Mouse (Mus musculus): ENCODE measurements around the gene Pdcd1lg2. TPM values are rescaled to one million over a fixed set of nuclear protein-coding genes. Genes with fewer than 3 reads are reported as not detected.

Gene Pdcd1lg2
- total RNA-seq (2022): under 1 TPM in 1 of 4 experiments, not detected in 3; 0.31 TPM

GRCm38 (mm10) chr19:29410619-29411018 lies at the start of gene Pdcd1lg2:
Pdcd1lg2 (plus strand) TSS chr19:29410919.
- DNase-seq (ENCODE audit: low spot score): no peak

- DNase-seq (ENCODE audit: low spot score): peak; percentile 92
Measured at GRCm38 (mm10) chr19:29361468-29362130, 49.1 kb upstream of the Pdcd1lg2 start.

GRCm38 (mm10) chr19:29362173-29362930 lies 48.4 kb upstream of the Pdcd1lg2 start:
- no peak for DNase-seq (ENCODE audit: low spot score)

- DNase-seq (ENCODE audit: low spot score): no peak
Measured at GRCm38 (mm10) chr19:29363557-29363956, 47.2 kb upstream of the Pdcd1lg2 start.

- no peak for DNase-seq (ENCODE audit: low spot score)
Measured at GRCm38 (mm10) chr19:29364076-29364475, 46.6 kb upstream of the Pdcd1lg2 start.

GRCm38 (mm10) chr19:29365105-29365504 lies 45.6 kb upstream of the Pdcd1lg2 start:
- DNase-seq (ENCODE audit: low spot score): no peak

- no peak for DNase-seq (ENCODE audit: low spot score)
Measured at GRCm38 (mm10) chr19:29366226-29366968, 44.3 kb upstream of the Pdcd1lg2 start.

- peak; percentile 84 for DNase-seq (ENCODE audit: low spot score)
Measured at GRCm38 (mm10) chr19:29366969-29367622, 43.6 kb upstream of the Pdcd1lg2 start, which contains the start of the genes Plgrkt and Cd274. Plgrkt (minus strand) TSS chr19:29367390. Cd274 (plus strand) TSS chr19:29367455.

- DNase-seq (ENCODE audit: low spot score): no peak
Measured at GRCm38 (mm10) chr19:29368041-29368440, 42.7 kb upstream of the Pdcd1lg2 start.

- no peak for DNase-seq (ENCODE audit: low spot score)
Measured at GRCm38 (mm10) chr19:29368671-29369309, 41.9 kb upstream of the Pdcd1lg2 start.

- DNase-seq (ENCODE audit: low spot score): no peak
Measured at GRCm38 (mm10) chr19:29370112-29370511, 40.6 kb upstream of the Pdcd1lg2 start.

- DNase-seq (ENCODE audit: low spot score): no peak
Measured at GRCm38 (mm10) chr19:29370545-29371283, 40.0 kb upstream of the Pdcd1lg2 start.

GRCm38 (mm10) chr19:29371284-29372081 lies 39.2 kb upstream of the Pdcd1lg2 start:
- DNase-seq (ENCODE audit: low spot score): peak; percentile 26

GRCm38 (mm10) chr19:29372138-29372537 lies 38.6 kb upstream of the Pdcd1lg2 start:
- DNase-seq (ENCODE audit: low spot score): peak; percentile 42

GRCm38 (mm10) chr19:29372621-29373020 lies 38.1 kb upstream of the Pdcd1lg2 start:
- no peak for DNase-seq (ENCODE audit: low spot score)

- DNase-seq (ENCODE audit: low spot score): no peak
Measured at GRCm38 (mm10) chr19:29373438-29373837, 37.3 kb upstream of the Pdcd1lg2 start.

GRCm38 (mm10) chr19:29374947-29375346 lies 35.8 kb upstream of the Pdcd1lg2 start:
- DNase-seq (ENCODE audit: low spot score): no peak

- DNase-seq (ENCODE audit: low spot score): no peak
Measured at GRCm38 (mm10) chr19:29376382-29376781, 34.3 kb upstream of the Pdcd1lg2 start.

- DNase-seq (ENCODE audit: low spot score): no peak
Measured at GRCm38 (mm10) chr19:29379839-29380603, 30.7 kb upstream of the Pdcd1lg2 start.
